Mouse (Mus musculus) erythroblast, embryonic 14.5 days (primary cell): ENCODE measurements around the gene Gm8332.

Source experiments
- GATA1 ChIP-seq: IDR thresholded peaks from 2 replicates; pipeline ENCODE4 v1.6.1; 2012; ENCODE audit warnings: low read length, inconsistent platforms, mixed read lengths
- TAL1 ChIP-seq: IDR thresholded peaks from 3 replicates; pipeline ENCODE4 v1.6.1; 2012; ENCODE audit warnings: low read length, inconsistent platforms, mixed read lengths

DNA sequence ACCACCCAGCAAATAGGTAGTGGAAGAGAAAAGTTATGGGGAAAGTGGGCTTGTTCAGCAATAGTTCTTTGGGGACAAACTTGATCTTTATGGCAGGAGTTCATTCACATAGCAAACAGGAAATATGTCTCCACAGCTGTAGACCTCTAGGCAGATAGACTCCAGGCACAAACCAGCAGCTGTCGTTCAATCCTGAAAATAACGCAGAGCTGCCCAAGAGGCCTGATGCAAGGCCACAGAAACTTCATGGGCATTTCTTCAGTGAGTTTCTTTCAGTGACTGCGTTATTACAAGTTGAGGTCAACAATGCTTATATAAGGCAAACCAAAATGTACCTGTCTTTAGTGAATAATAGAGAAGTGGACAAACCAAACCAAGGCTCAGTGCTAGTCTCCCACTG, 30.5 kb downstream of the Gm8332 start:
- TF ChIP-seq GATA1 = no peak
- TF ChIP-seq TAL1 = no peak
